Mouse (Mus musculus) layer of hippocampus, adult 2 months (tissue): ENCODE measurements around the gene Trim38. TPM values are rescaled to one million over a fixed set of nuclear protein-coding genes. Genes with fewer than 3 reads are reported as not detected.

ENCODE experiments used
- DNase-seq, 2 experiments: peaks; one replicate each; pipeline ENCODE4 v3.0.0; 2022; ENCODE audit warnings: low spot score in 2 of 2
- H3K27ac ChIP-seq: fragments of 200-600 bp; 2 replicates; pipeline ENCODE4 v1.8.1; 2022
- H3K4me3 ChIP-seq: fragments of 200-600 bp; 2 replicates; pipeline ENCODE4 v1.8.1; 2022; ENCODE audit warnings: mild to moderate bottlenecking
- CTCF ChIP-seq: fragments of 200-600 bp; conservative IDR thresholded peaks from 2 replicates; pipeline ENCODE4 v1.8.1; 2022; ENCODE audit warnings: antibody characterized with exemption, mild to moderate bottlenecking, moderate library complexity
- microRNA-seq, 2 experiments: library from miRNA; unstranded; fragments of <30 nt; microRNA quantifications; one replicate each; pipeline ENCODE4 v1.2.0; 2021
- total RNA-seq, 2 experiments: library from RNA; stranded (reverse); gene quantifications; 2 replicates each; pipeline ENCODE4 v1.2.3; 2021

Trim38 gene
- total RNA-seq, 2 experiments from 2014 or later = not detected

- no peak for DNase-seq
- no peak for TF ChIP-seq CTCF
- H3K4me3 ChIP-seq = no peak overlapping the region
- no peak overlapping the region for H3K27ac ChIP-seq
These were observed 8.6 kb downstream of the Trim38 start for GRCm38 (mm10) chr13:23778339-23778738.

GRCm38 (mm10) chr13:23779025-23779424, 9.3 kb downstream of the Trim38 start:
- DNase-seq = no peak
- TF ChIP-seq CTCF = no peak
- H3K27ac ChIP-seq = no peak overlapping the region
- H3K4me3 ChIP-seq = no peak overlapping the region

GRCm38 (mm10) chr13:23792520-23792919, 22.8 kb downstream of the Trim38 start:
- peak; percentile 94 for TF ChIP-seq CTCF
- no peak overlapping the region for H3K4me3 ChIP-seq
- peak; percentile 44 to 70 for DNase-seq
- H3K27ac ChIP-seq = no peak overlapping the region

GRCm38 (mm10) chr13:23799405-23799804, 29.7 kb downstream of the Trim38 start:
- TF ChIP-seq CTCF = no peak
- Histone ChIP-seq H3K4me3 (no peak overlapping the region), H3K27ac (no peak overlapping the region)
- no peak for DNase-seq

- TF ChIP-seq CTCF = no peak
- no peak for DNase-seq
- no peak overlapping the region for H3K27ac ChIP-seq
- no peak overlapping the region for H3K4me3 ChIP-seq
These were observed 34.8 kb downstream of the Trim38 start for GRCm38 (mm10) chr13:23804532-23804931.

GRCm38 (mm10) chr13:23806422-23807052, 36.8 kb downstream of the Trim38 start, which contains the start of gene Slc17a2:
Gene Slc17a2 (plus strand): TSS chr13:23806993.
- H3K27ac ChIP-seq = peak within 1 kb of the TSS; percentile 59; the same call in 1 of the 2 replicates
- no peak for DNase-seq
- no peak for TF ChIP-seq CTCF
- H3K4me3 ChIP-seq = no peak within 1 kb of the TSS

- no peak for DNase-seq
- Histone ChIP-seq H3K27ac (no peak overlapping the region), H3K4me3 (no peak overlapping the region)
- TF ChIP-seq CTCF = no peak
These were observed 46.4 kb downstream of the Trim38 start for GRCm38 (mm10) chr13:23816148-23816547.

GRCm38 (mm10) chr13:23820179-23820940, 50.6 kb downstream of the Trim38 start:
- no peak for DNase-seq
- Histone ChIP-seq H3K27ac (no peak overlapping the region), H3K4me3 (no peak overlapping the region)
- TF ChIP-seq CTCF = no peak

- no peak overlapping the region for H3K4me3 ChIP-seq
These were observed 52.5 kb downstream of the Trim38 start for GRCm38 (mm10) chr13:23822213-23822612.

GRCm38 (mm10) chr13:23826606-23827005, 56.9 kb downstream of the Trim38 start:
- TF ChIP-seq CTCF = no peak
- Histone ChIP-seq H3K27ac (no peak overlapping the region), H3K4me3 (no peak overlapping the region)
- DNase-seq = no peak

More at GRCm38 (mm10) chr13:23822213-23822612, 52.5 kb downstream of the Trim38 start:
- H3K27ac ChIP-seq = no peak overlapping the region
- no peak for DNase-seq
- TF ChIP-seq CTCF = no peak

- peak; percentile 85 for TF ChIP-seq CTCF
- Histone ChIP-seq H3K27ac (no peak overlapping the region), H3K4me3 (no peak overlapping the region)
- DNase-seq = peak; percentile 9 to 29
These were observed 63.3 kb downstream of the Trim38 start for GRCm38 (mm10) chr13:23833053-23833452.

GRCm38 (mm10) chr13:23834836-23835235, 65.1 kb downstream of the Trim38 start:
- TF ChIP-seq CTCF = no peak
- H3K27ac ChIP-seq = no peak overlapping the region
- no peak for DNase-seq
- H3K4me3 ChIP-seq = no peak overlapping the region

- no peak overlapping the region for H3K27ac ChIP-seq
- no peak for DNase-seq
- TF ChIP-seq CTCF = no peak
- no peak overlapping the region for H3K4me3 ChIP-seq
These were observed 66.9 kb downstream of the Trim38 start for GRCm38 (mm10) chr13:23836630-23837029.

GRCm38 (mm10) chr13:23839308-23839707, 69.6 kb downstream of the Trim38 start, which contains the start of gene Slc17a3:
Gene Slc17a3 (plus strand): TSS chr13:23839434.
- H3K27ac ChIP-seq = no peak within 1 kb of the TSS
- TF ChIP-seq CTCF = no peak
- no peak for DNase-seq
- H3K4me3 ChIP-seq = no peak within 1 kb of the TSS

Small RNA genes within 50 kb of the gene (microRNA-seq; reads per million reads assigned to microRNA genes)
- 0 reads per million in 2 experiments for gene Gm44314
- 0 reads per million in 2 experiments for gene Gm44484

Other genes with a start within 250 kb of the Trim38 start
- 100 to 1,000 TPM; 333 to 344 TPM for gene Hist1h4h, start 238.9 kb upstream of the Trim38 start, total RNA-seq
- 10 to 100 TPM in 1 of 2 experiments, 1 to 10 TPM in 1; 6.9 to 12.2 TPM for gene Hist1h2af, start 236.0 kb upstream of the Trim38 start, total RNA-seq
- 1 to 10 TPM; 3.6 to 5.5 TPM for gene Hist1h3g, start 234.5 kb upstream of the Trim38 start, total RNA-seq
- 1 to 10 TPM in 1 of 2 experiments, under 1 TPM in 1; 0.39 to 1.2 TPM for gene Hist1h2bh, start 226.5 kb upstream of the Trim38 start, total RNA-seq
- 10 to 100 TPM; 17.7 to 18.3 TPM for gene Hist1h3f, start 225.9 kb upstream of the Trim38 start, total RNA-seq
- 100 to 1,000 TPM; 150 to 167 TPM for gene Hist1h4f, start 218.3 kb upstream of the Trim38 start, total RNA-seq
- 1 to 10 TPM; 4.6 to 5.5 TPM for gene Hist1h1d, start 216.7 kb upstream of the Trim38 start, total RNA-seq
- gene Hist1h3e, start 207.5 kb upstream of the Trim38 start, total RNA-seq = 10 to 100 TPM; 45.3 to 54.6 TPM
- gene Hist1h2ae, start 198.7 kb upstream of the Trim38 start, total RNA-seq = 1 to 10 TPM; 6.6 to 7.7 TPM
- 10 to 100 TPM; 74.0 to 78.9 TPM for gene Hist1h2bg, start 198.5 kb upstream of the Trim38 start, total RNA-seq
- 10 to 100 TPM; 22.8 to 29.6 TPM for gene Hist1h2bf, start 195.7 kb upstream of the Trim38 start, total RNA-seq
- gene Hist1h2ad, start 195.5 kb upstream of the Trim38 start, total RNA-seq = 10 to 100 TPM in 1 of 2 experiments, 1 to 10 TPM in 1; 5.0 to 13.0 TPM
- 10 to 100 TPM; 12.1 to 13.0 TPM for gene Hist1h3d, start 194.2 kb upstream of the Trim38 start, total RNA-seq
- 100 to 1,000 TPM; 140 to 146 TPM for gene Hist1h4d, start 188.3 kb upstream of the Trim38 start, total RNA-seq
- gene Hist1h2be, start 148.8 kb upstream of the Trim38 start, total RNA-seq = 10 to 100 TPM in 1 of 2 experiments, 1 to 10 TPM in 1; 8.8 to 10.1 TPM
- gene Hist1h1e, start 147.4 kb upstream of the Trim38 start, total RNA-seq = 10 to 100 TPM; 50.6 to 58.1 TPM
- 1 to 10 TPM; 2.9 to 4.0 TPM for gene Hist1h2ac, start 86.0 kb upstream of the Trim38 start, total RNA-seq
- gene Hist1h2bc, start 85.7 kb upstream of the Trim38 start, total RNA-seq = 10 to 100 TPM; 45.1 to 50.2 TPM
- not detected for gene Hist1h1t, start 74.1 kb upstream of the Trim38 start, total RNA-seq
- 100 to 1,000 TPM; 108 to 115 TPM for gene Hist1h4c, start 71.5 kb upstream of the Trim38 start, total RNA-seq
- gene Hfe, start 59.1 kb upstream of the Trim38 start, total RNA-seq = 1 to 10 TPM; 3.2 to 3.6 TPM
- 10 to 100 TPM; 59.1 to 68.1 TPM for gene Hist1h1c, start 31.1 kb upstream of the Trim38 start, total RNA-seq
- gene Hist1h3c, start 24.3 kb upstream of the Trim38 start, total RNA-seq = 1 to 10 TPM; 3.6 to 5.9 TPM
- 10 to 100 TPM; 23.0 to 24.7 TPM for gene Hist1h2bb, start 23.2 kb upstream of the Trim38 start, total RNA-seq
- 10 to 100 TPM; 24.4 to 27.3 TPM for gene Hist1h2ab, start 18.8 kb upstream of the Trim38 start, total RNA-seq
- 10 to 100 TPM; 13.6 to 15.0 TPM for gene Hist1h3b, start 17.6 kb upstream of the Trim38 start, total RNA-seq
- 10 to 100 TPM; 70.9 to 73.8 TPM for gene Hist1h4b, start 12.9 kb upstream of the Trim38 start, total RNA-seq
- 10 to 100 TPM; 46.0 to 55.3 TPM for gene Hist1h4a, start 8.7 kb upstream of the Trim38 start, total RNA-seq
- gene Hist1h3a, start 7.5 kb upstream of the Trim38 start, total RNA-seq = 10 to 100 TPM; 35.0 to 41.6 TPM
- gene Hist1h1a, start 6.2 kb upstream of the Trim38 start, total RNA-seq = 10 to 100 TPM; 18.5 to 18.9 TPM
- gene Slc17a2, start 37.1 kb downstream of the Trim38 start, total RNA-seq = under 1 TPM in 1 of 2 experiments, not detected in 1; 0.10 TPM
- not detected for gene Slc17a3, start 69.5 kb downstream of the Trim38 start, total RNA-seq
- gene Slc17a1, start 97.8 kb downstream of the Trim38 start, total RNA-seq = not detected
- gene Slc17a4, start 145.1 kb downstream of the Trim38 start, total RNA-seq = not detected
- gene Hist1h2ba, start 164.2 kb downstream of the Trim38 start, total RNA-seq = not detected
- not detected for gene Hist1h2aa, start 164.5 kb downstream of the Trim38 start, total RNA-seq
- 1 to 10 TPM in 1 of 2 experiments, under 1 TPM in 1; 0.95 to 1.1 TPM for gene Scgn, start 221.3 kb downstream of the Trim38 start, total RNA-seq